Mouse (Mus musculus): ENCODE measurements around the gene Tmem115. TPM values are rescaled to one million over a fixed set of nuclear protein-coding genes. Genes with fewer than 3 reads are reported as not detected.
A peak's percentile ranks its signal among the peaks of the same experiment; 100 is the strongest.

The Tmem115 gene
- 10 to 100 TPM; 38.1 to 41.0 TPM for total RNA-seq (2021)

- DNase-seq (ENCODE audit: extremely low spot score in 1 of 2, low spot score in 1 of 2) = peak; percentile 72 to 86
These were observed at the start of gene Tmem115 for GRCm38 (mm10) chr9:107533791-107534407. Gene Tmem115 (plus strand): TSS chr9:107533945.

DNA sequence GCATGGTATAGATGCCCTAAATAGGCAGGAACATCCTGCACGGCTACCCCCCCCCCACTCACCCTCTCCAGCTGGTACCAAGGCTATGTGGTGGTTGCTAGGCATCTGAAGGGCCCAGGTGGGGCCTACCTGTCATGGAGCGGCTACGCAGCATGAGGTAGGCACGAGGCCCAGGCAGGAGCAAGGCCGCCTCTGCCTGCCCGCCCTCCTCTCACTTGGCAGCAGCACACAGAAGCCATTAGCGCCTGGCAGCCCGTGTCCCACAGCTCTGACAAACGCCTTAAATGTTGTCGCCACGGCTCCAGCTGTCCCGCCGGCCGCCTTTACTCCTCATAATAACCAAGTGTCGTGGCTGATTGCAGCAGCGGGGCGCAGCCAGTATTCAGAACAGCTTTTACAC, 49.4 kb upstream of the Tmem115 start:
- DNase-seq (ENCODE audit: extremely low spot score in 1 of 2, low spot score in 1 of 2) = peak in 1 of 2 experiments; percentile 26

- DNase-seq (ENCODE audit: extremely low spot score in 1 of 2, low spot score in 1 of 2) = no peak
These were observed 49.0 kb upstream of the Tmem115 start for GRCm38 (mm10) chr9:107484766-107485165.

DNA sequence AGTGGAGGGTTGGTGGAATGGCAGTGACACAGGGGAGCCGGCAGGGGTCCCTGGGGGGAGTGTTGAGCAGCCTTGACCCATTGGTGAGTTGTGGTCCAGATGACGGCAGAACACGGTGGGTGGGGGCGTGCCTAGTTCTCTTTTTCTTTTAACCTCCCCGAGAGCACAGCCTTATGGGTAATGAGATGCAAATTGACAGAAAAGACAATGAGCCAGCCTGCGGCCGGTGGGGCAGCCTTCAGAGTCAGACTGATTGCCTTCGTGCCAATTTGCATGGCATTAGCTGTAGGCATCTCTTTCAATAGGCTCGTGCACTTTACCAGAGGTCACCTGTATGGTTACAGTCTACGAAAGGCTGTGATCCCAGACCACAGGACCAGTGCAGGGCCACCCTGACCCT, 47.7 kb upstream of the Tmem115 start:
- no peak for DNase-seq (ENCODE audit: extremely low spot score in 1 of 2, low spot score in 1 of 2)

DNA sequence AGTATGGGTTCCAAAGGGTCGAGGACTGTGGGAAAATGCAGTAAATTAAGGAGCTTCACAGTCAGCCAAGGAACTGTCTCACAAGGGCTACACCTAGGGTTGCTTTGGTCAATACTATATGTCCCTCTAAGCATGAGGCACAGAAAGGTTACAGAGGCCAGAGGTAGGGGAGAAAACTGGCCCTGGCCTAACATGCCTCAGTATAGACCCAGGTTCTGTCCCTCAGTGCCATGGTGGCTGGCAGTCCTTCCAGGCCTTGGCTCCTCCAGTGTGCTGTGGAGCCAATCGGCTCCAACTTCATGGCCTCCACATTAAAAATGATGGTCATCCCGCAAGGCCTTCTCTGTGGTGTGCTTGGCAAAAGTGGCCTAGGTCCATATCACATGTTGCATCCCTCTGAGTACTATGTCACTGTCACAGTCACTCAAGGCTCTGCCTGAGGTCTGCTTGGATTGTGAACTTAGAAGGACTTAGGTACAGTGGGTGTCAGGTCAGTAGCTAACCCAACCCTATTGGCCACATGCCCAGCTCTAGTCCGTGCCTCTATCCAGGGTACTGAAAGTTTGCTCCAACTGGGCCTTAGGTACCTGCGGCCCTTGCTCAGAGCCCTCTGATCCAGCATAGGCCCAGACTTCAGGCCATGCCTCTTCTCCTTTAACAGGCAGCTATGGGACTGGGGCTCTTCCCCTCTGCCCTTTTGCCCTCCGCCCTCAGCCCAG, 47.1 kb upstream of the Tmem115 start:
- DNase-seq (ENCODE audit: extremely low spot score in 1 of 2, low spot score in 1 of 2) = no peak

DNA sequence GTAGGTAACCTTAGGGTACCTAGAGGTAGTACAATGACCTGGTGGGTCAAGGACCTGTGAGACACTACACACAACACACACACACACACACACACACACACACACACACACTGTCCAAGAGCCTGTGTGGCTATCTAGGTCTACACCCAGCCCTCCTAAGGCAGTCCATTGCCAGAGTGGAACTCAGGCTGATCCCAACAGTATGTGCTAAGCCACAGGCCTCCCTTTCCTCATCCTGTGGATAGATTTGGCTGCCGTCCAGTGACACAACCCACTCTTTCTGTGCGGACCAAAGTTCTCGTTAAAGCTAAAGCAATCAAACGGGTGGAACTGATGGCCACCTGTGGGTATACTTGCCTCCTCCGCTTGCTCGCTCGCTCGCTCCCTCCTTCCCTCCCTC, 43.6 kb upstream of the Tmem115 start:
- no peak for DNase-seq (ENCODE audit: extremely low spot score in 1 of 2, low spot score in 1 of 2)

GRCm38 (mm10) chr9:107490625-107491024, 43.1 kb upstream of the Tmem115 start:
- no peak for DNase-seq (ENCODE audit: extremely low spot score in 1 of 2, low spot score in 1 of 2)

- no peak for DNase-seq (ENCODE audit: extremely low spot score in 1 of 2, low spot score in 1 of 2)
These were observed 40.2 kb upstream of the Tmem115 start for GRCm38 (mm10) chr9:107493511-107493910.

DNA sequence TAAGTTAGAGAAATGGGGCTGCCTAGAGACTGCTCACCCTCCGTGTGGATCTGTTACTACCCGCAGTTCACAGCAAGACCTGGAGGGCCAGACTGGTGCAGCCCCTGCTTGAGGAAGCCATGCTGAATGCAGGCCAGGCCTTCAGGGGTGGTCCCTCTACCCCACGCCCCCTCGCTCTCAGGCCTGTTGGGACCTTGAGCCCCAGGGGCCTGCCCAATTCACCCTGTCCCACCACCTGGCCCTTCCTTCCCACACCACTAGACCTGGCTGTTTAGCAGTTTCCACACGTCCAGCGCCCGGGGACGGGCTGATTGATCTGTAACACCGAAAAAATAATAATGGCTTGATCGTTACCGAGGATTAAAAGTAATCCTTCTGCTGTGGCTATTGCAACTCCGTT, 39.5 kb upstream of the Tmem115 start:
- no peak for DNase-seq (ENCODE audit: extremely low spot score in 1 of 2, low spot score in 1 of 2)

DNA sequence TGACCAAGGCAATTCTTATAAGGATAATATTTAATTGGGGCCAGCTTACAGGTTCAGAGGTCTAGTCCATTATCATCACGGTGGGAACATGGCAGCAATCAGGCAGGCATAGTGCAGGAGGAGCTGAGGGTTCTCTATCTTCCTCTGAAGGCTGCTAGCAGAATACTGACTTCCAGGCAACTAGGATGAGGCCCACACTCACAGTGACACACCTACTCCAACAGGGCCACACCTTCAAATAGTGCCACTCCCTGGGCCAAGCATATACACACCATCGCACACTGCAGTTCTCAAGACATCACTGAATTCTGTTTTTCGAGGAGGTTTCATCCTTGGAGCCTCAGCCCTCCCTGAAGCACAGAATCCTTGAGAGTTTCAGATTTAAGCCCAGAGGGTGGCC, 37.4 kb upstream of the Tmem115 start:
- DNase-seq (ENCODE audit: extremely low spot score in 1 of 2, low spot score in 1 of 2) = no peak

DNA sequence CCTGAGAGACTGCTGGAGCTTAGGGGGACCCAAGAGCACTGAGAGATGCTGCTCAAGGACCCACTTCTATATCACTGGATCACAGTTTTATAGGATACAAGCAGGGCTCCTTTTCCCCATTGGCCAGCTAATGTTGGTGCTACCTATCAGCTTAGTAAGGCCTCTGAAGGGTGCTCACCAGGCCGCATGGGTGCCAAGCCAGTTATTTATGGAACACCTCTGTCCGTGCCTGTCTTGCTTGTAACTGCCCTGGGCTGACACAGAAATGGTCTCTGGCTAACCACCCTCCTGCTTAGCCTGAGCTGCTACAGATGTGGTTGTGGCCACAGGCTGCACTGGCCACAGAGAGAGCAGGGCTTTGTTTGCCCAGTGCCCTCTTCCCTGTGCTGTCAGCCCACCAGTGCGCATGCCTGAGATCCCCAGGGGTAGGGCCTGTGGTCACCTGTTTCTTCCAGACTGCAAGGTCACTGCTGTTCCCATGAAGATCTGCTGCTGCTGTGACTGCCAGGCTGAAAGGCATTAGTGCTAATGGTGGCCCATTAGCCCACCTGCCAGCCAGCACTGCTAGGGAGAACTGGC, 32.9 kb upstream of the Tmem115 start:
- DNase-seq (ENCODE audit: extremely low spot score in 1 of 2, low spot score in 1 of 2) = no peak

- no peak for DNase-seq (ENCODE audit: extremely low spot score in 1 of 2, low spot score in 1 of 2)
These were observed 31.5 kb upstream of the Tmem115 start for GRCm38 (mm10) chr9:107502131-107502846.

GRCm38 (mm10) chr9:107504662-107505537, 28.8 kb upstream of the Tmem115 start:
- no peak for DNase-seq (ENCODE audit: extremely low spot score in 1 of 2, low spot score in 1 of 2)

DNA sequence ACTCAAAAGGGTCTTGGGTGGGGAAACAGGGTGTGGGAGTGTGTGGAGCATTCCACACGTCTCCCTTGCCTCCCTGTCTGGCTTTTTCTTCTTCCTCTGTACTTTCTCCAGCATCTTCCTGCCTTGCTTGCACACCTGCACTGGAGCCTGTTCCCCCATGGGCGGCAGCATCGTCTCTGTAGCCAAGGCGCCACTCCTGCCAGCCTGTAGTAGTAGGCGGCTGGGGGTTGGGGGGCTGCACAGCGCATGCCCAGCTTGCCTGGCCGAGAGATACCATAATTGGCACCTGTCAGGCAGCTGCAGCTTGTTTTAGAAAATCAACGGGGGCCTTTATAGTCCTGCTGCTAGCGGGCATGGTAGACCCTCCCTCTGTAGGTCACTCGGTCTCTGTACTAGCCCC, 25.5 kb upstream of the Tmem115 start:
- peak; percentile 45 to 46 for DNase-seq (ENCODE audit: extremely low spot score in 1 of 2, low spot score in 1 of 2)

GRCm38 (mm10) chr9:107510384-107511100, 23.2 kb upstream of the Tmem115 start:
- DNase-seq (ENCODE audit: extremely low spot score in 1 of 2, low spot score in 1 of 2) = no peak

GRCm38 (mm10) chr9:107511436-107511835, 22.3 kb upstream of the Tmem115 start:
- DNase-seq (ENCODE audit: extremely low spot score in 1 of 2, low spot score in 1 of 2) = no peak

GRCm38 (mm10) chr9:107512326-107512725, 21.4 kb upstream of the Tmem115 start:
- DNase-seq (ENCODE audit: extremely low spot score in 1 of 2, low spot score in 1 of 2) = no peak

DNA sequence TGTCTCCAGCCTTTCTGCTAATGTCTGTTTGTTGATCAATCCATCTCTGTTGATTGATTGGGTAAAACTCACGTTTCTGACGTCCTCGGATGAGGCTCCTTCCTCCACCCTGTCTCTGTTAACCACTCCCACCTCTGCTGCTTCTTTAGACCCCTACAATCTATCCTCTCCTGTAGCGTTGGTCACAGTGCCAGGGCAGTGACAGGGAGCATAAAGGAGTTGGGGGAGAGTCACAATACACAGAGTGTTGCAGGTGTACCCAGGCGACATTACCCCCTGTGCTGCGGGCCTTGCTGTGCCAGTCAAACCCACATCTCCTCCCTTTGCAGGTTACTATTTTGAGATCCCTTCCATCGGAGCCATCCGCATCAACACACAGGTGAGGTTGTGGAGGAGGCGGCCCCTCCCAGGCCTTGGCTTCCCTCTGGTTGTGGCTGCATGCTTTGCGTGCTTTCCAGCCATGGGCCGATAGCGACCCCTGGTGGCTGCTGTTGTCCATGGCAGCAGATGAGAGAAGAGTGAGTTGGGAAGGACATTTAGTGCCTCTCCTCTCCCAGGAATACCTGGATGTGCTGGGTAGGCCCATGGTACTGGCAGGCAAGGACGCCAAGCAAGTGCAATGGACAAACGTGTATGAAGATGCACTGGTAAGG, 19.3 kb upstream of the Tmem115 start:
- DNase-seq (ENCODE audit: extremely low spot score in 1 of 2, low spot score in 1 of 2) = peak; percentile 96 to 97

DNA sequence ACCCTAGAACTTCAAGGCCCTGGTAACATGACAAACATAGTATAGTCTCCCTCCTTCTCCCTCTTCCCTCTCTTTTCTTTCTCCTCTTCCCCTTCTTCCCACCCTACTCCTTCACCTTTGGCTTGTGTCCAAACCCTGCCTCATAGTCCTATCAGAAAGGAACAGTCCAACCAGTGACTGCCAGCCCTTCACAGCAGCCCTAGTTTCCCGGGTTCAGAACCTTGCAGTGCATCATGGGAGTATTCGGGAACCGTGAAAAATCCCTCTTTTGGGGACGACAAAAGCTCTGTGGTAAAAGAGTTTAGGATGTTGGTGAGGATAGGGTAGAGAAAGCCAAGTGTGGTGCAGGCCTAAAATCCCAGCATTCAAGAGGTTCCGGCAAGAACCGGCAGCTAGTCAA, 13.4 kb upstream of the Tmem115 start:
- no peak for DNase-seq (ENCODE audit: extremely low spot score in 1 of 2, low spot score in 1 of 2)
